Mouse (Mus musculus) liver, postnatal 0 days (tissue): ENCODE measurements at regions not wholly inside any gene's neighbourhood (a gene's known extent, or its start where the extent isn't known, plus 50 kb on each side); places are given as distances from the start of the nearest gene placed in this dataset.
A peak's percentile ranks its signal among the peaks of the same experiment; 100 is the strongest.

Experiments
- ATAC-seq: fragments of 200-750 bp; cut with Nextera tagmentation; 2 replicates; pipeline ENCODE4 v1.8.0; 2017; ENCODE audit warnings: mild to moderate bottlenecking, moderate library complexity
- DNase-seq: peaks from one replicate; pipeline ENCODE4 v3.0.0-alpha.2; 2016
- H3K27ac ChIP-seq: fragments of 300-500 bp; sonication (generic); 2 replicates; pipeline ENCODE4 v1.5.1; 2014; ENCODE audit warnings: antibody characterized with exemption, moderate library complexity, mild to moderate bottlenecking, low read depth
- H3K27me3 ChIP-seq: fragments of 300-500 bp; sonication (generic); 2 replicates; pipeline ENCODE4 v1.6.1; 2014; ENCODE audit warnings: low read length, control low read depth, mixed read lengths; ENCODE audit not compliant: insufficient read depth
- H3K36me3 ChIP-seq: fragments of 300-500 bp; sonication (generic); replicated peaks from 2 replicates; pipeline ENCODE4 v1.6.1; 2014; ENCODE audit warnings: mild to moderate bottlenecking, control low read depth, low read length, moderate library complexity, mixed read lengths; ENCODE audit not compliant: insufficient read depth
- H3K4me1 ChIP-seq: fragments of 300-500 bp; sonication (generic); 2 replicates; pipeline ENCODE4 v1.6.1; 2014; ENCODE audit warnings: antibody characterized with exemption, mild to moderate bottlenecking, control low read depth; ENCODE audit not compliant: insufficient read depth
- H3K4me2 ChIP-seq: fragments of 300-500 bp; sonication (generic); 2 replicates; pipeline ENCODE4 v1.6.1; 2014; ENCODE audit warnings: low read depth, mild to moderate bottlenecking, low read length, moderate library complexity, mixed read lengths
- H3K4me3 ChIP-seq: fragments of 300-500 bp; sonication (generic); 2 replicates; pipeline ENCODE4 v1.5.1; 2014; ENCODE audit warnings: low read depth, low read length
- H3K9ac ChIP-seq: fragments of 300-500 bp; sonication (generic); replicated peaks from 2 replicates; pipeline ENCODE4 v1.6.1; 2014; ENCODE audit warnings: mild to moderate bottlenecking, moderate library complexity
- H3K9me3 ChIP-seq: fragments of 300-500 bp; sonication (generic); 2 replicates; pipeline ENCODE4 v1.6.1; 2016; ENCODE audit warnings: mild to moderate bottlenecking, control low read depth, low read length, mixed read lengths
- CTCF ChIP-seq: sonication (generic); IDR thresholded peaks from 2 replicates; pipeline ENCODE4 v1.5.1; 2016; ENCODE audit warnings: antibody characterized with exemption, low read depth
- EP300 ChIP-seq: IDR thresholded peaks from 2 replicates; pipeline ENCODE4 v1.6.1; 2016; ENCODE audit warnings: antibody characterized with exemption, low read depth, mild to moderate bottlenecking
- whole genome bisulfite sequencing: fragments of 180-500 bp; shearing (Covaris S2); extraction: QIAGEN DNeasy Blood & Tissue Kit; methylation state at CpG from one replicate; pipeline ENCODE4 v1.1.7; 2014; ENCODE audit not compliant: insufficient replicate concordance; 5-methylcytosine and 5-hydroxymethylcytosine counted together

- DNase-seq = no peak
- TF ChIP-seq CTCF = no peak
- TF ChIP-seq EP300 = no peak
- Histone ChIP-seq H3K36me3 (no peaks in the 10 kb centered on the region), H3K9ac (no peak overlapping the region), H3K4me1 (peaks cover 4% of the 10 kb centered on the region), H3K27ac (no peak overlapping the region), H3K9me3 (no peaks in the 10 kb centered on the region), H3K4me3 (no peak overlapping the region), H3K27me3 (no peaks in the 10 kb centered on the region), H3K4me2 (no peak overlapping the region)
- WGBS = 43% methylated on average over 1 of the region's 1 CpGs
- no peak for ATAC-seq
These were observed 175.7 kb downstream of the Pik3r1 start for GRCm38 (mm10) chr13:101592355-101592754.

DNA sequence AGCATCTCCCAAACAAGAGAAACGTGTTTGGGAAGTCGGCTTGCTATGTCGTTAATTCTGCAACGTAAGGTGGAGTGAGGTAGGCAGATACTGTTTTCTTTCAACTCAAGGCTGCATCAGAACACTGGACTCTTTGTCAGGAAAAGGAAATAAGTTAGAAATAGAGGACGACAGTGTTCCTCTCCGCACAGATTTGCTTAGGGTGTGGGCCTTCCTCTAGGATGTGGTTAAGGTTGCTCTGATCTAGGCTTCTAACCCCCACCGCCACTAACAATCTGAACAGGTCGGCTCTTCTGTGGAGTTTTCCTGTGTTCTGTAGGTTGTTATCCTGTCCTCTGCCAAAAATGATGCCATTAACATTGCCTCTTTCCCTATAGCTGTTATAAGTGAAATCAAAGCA, 179.1 kb downstream of the Pik3r1 start:
- Histone ChIP-seq H3K4me2 (no peak overlapping the region), H3K36me3 (no peaks in the 10 kb centered on the region), H3K27ac (no peak overlapping the region), H3K27me3 (no peaks in the 10 kb centered on the region), H3K4me1 (no peaks in the 10 kb centered on the region), H3K4me3 (no peak overlapping the region), H3K9ac (no peak overlapping the region), H3K9me3 (no peaks in the 10 kb centered on the region)
- no peak for TF ChIP-seq EP300
- TF ChIP-seq CTCF = no peak
- ATAC-seq = no peak
- no peak for DNase-seq
- WGBS = 69% methylated on average over 8 of the region's 8 CpGs

DNA sequence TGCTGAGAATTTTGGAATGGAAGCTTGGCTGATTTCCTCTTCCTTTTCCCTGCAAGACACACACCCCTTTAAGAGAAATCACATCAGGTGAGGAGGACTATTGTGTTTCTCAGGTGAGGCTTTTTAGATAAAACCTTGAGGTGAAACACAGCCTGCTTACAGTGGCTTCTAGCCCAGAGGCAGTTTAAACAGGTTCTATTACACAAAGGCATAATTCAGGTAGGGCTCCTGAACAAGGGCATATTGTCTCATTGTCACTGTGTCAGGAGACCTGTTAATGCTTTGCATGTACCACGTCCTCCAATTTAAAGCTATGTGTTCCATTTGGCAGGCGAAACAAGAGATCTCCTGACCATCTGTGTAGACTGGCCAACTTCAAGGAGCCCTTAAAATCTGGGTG, 181.2 kb downstream of the Pik3r1 start:
- no peak overlapping the region for H3K9ac ChIP-seq
- TF ChIP-seq CTCF = no peak
- TF ChIP-seq EP300 = no peak
- no peak for DNase-seq
- no peaks in the 10 kb centered on the region for H3K4me1 ChIP-seq
- 64% methylated on average over 2 of the region's 2 CpGs for WGBS
- no peaks in the 10 kb centered on the region for H3K36me3 ChIP-seq
- H3K4me2 ChIP-seq = no peak overlapping the region
- no peak overlapping the region for H3K27ac ChIP-seq
- H3K4me3 ChIP-seq = no peak overlapping the region
- no peak for ATAC-seq
- no peaks in the 10 kb centered on the region for H3K27me3 ChIP-seq
- H3K9me3 ChIP-seq = no peaks in the 10 kb centered on the region

DNA sequence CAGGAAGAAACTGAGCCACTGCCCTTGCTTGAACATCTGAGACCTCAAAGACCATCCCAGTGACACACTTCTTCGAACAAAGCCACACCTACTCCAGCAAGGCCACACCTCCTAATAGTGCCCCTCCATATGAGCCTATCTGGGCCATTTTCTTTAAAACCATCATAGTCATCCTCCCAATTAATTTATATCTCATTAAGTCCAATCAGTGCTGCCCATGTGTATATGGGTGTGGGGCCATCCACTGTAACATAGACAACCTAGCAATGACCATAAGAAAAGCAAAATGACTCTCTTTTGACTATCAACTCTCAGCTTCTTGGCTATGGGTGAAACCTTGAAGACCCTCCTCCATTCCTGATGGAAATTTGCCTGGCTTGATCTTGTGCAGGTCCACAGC, 191.5 kb downstream of the Pik3r1 start:
- no peaks in the 10 kb centered on the region for H3K27me3 ChIP-seq
- DNase-seq (no peak), ATAC-seq (peak; percentile 60)
- TF ChIP-seq CTCF (no peak), EP300 (peak; percentile 42; the same call in 1 of the 2 replicates)
- peaks cover 21% of the 10 kb centered on the region for H3K4me1 ChIP-seq
- no peak overlapping the region for H3K9ac ChIP-seq
- H3K4me3 ChIP-seq = no peak overlapping the region
- no peaks in the 10 kb centered on the region for H3K9me3 ChIP-seq
- WGBS = 79% methylated on average over 1 of the region's 1 CpGs
- H3K4me2 ChIP-seq = no peak overlapping the region
- H3K27ac ChIP-seq = no peak overlapping the region
- H3K36me3 ChIP-seq = no peaks in the 10 kb centered on the region

DNA sequence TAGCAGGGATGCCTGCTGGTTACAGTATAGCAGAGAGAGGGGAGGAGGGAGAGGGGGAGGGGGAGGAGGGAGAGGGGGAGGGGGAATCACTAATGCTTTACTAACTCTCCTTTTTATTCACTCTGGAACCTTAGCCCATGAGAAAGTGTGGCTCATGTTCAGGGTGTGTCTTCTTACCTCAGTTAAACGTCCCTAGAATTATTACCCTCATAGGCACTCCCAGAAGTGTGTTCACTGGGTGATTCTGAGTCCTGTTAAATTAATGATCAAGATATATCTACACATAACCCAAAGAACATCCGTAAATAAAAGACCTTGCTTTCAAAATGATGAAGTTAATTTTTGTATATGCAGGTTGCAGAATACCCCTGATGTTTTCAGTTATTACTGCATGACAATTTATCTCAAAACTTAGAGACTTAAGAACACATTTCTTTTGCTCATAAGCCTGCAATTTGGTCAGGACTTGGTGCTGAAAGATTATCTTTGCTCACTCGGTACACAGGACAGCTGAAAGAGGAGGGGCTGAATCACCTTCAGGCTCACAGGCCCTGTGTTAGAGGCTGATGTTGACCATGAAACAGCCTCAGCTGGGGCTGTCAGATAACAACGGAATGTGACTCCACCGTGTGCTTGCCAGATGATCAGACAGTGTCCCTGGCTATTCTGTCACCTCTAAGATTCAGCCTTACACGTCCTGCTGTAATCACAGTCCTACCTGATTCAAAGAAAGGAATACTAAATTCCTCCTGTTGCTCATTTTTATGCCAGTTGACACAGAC, 195.0 kb downstream of the Pik3r1 start:
- peak overlapping the region; percentile 80 for H3K27ac ChIP-seq
- TF ChIP-seq CTCF (no peak), EP300 (peak; percentile 98)
- H3K9ac ChIP-seq = no peak overlapping the region
- peak; percentile 98 for ATAC-seq
- peak; percentile 67 for DNase-seq
- H3K4me3 ChIP-seq = no peak overlapping the region
- no peaks in the 10 kb centered on the region for H3K36me3 ChIP-seq
- WGBS = 36% methylated on average over 6 of the region's 6 CpGs
- no peak overlapping the region; the same call in 1 of the 2 replicates for H3K4me2 ChIP-seq
- peaks cover 24% of the 10 kb centered on the region for H3K4me1 ChIP-seq
- no peaks in the 10 kb centered on the region for H3K27me3 ChIP-seq
- H3K9me3 ChIP-seq = no peaks in the 10 kb centered on the region

DNA sequence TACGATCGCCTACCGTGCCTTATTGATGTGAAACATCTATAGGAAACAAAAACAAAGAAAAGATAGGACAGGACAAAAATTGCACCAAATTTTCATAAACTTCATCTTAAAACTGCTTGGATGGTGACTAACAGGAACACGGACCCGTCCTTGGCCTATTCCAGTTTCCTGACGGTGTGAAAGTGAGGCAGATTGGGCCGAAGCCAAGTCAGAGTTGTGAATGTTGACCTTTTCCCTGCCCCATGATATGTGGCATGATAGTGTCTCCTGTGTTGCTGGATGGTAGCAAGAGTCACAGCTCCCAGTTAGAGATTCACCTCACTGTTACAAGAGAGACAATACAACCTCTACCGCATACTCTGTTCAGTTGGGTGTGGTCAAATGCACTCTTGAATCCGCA, 195.8 kb downstream of the Pik3r1 start:
- DNase-seq (peak; percentile 26), ATAC-seq (no peak)
- Histone ChIP-seq H3K4me3 (no peak overlapping the region), H3K9ac (no peak overlapping the region), H3K9me3 (no peaks in the 10 kb centered on the region), H3K27ac (peak overlapping the region; percentile 80), H3K4me2 (no peak overlapping the region), H3K36me3 (no peaks in the 10 kb centered on the region), H3K27me3 (no peaks in the 10 kb centered on the region), H3K4me1 (peaks cover 24% of the 10 kb centered on the region)
- no peak for TF ChIP-seq EP300
- no peak for TF ChIP-seq CTCF
- WGBS = 83% methylated on average over 9 of the region's 9 CpGs
